Mouse (Mus musculus) limb, embryonic 12.5 days (tissue): ENCODE results near the gene Psap. TPM values are rescaled to one million over a fixed set of nuclear protein-coding genes. Genes with fewer than 3 reads are reported as not detected.
A peak's percentile ranks its signal among the peaks of the same experiment; 100 is the strongest.

ENCODE experiments used
- ATAC-seq: fragments of 200-750 bp; cut with Nextera tagmentation; 2 replicates; pipeline ENCODE4 v1.8.0; 2017; ENCODE audit warnings: low read depth, moderate TSS enrichment; ENCODE audit not compliant: insufficient number of reproducible peaks, insufficient read depth, low FRiP score, low TSS enrichment
- H3K27ac ChIP-seq: fragments of 300-500 bp; sonication (generic); 2 replicates; pipeline ENCODE4 v1.5.1; 2016; ENCODE audit warnings: mild to moderate bottlenecking, moderate library complexity
- H3K27me3 ChIP-seq: fragments of 300-500 bp; sonication (generic); 2 replicates; pipeline ENCODE4 v1.6.1; 2016; ENCODE audit warnings: mild to moderate bottlenecking, moderate library complexity
- H3K36me3 ChIP-seq: fragments of 300-500 bp; sonication (generic); 2 replicates; pipeline ENCODE4 v1.6.1; 2016; ENCODE audit warnings: mild to moderate bottlenecking, moderate library complexity
- H3K4me1 ChIP-seq: fragments of 300-500 bp; sonication (generic); replicated peaks from 2 replicates; pipeline ENCODE4 v1.6.1; 2016
- H3K4me2 ChIP-seq: fragments of 300-500 bp; sonication (generic); 2 replicates; pipeline ENCODE4 v1.6.1; 2016; ENCODE audit warnings: mild to moderate bottlenecking, moderate library complexity
- H3K4me3 ChIP-seq: fragments of 300-500 bp; sonication (generic); replicated peaks from 2 replicates; pipeline ENCODE4 v1.5.1; 2016; ENCODE audit warnings: mild to moderate bottlenecking
- H3K9ac ChIP-seq: fragments of 300-500 bp; sonication (generic); replicated peaks from 2 replicates; pipeline ENCODE4 v1.6.1; 2016; ENCODE audit warnings: mild to moderate bottlenecking, moderate library complexity
- H3K9me3 ChIP-seq: fragments of 300-500 bp; sonication (generic); 2 replicates; pipeline ENCODE4 v1.6.1; 2016; ENCODE audit warnings: mild to moderate bottlenecking, moderate library complexity
- WGBS: fragments of 180-500 bp; shearing (Covaris S2); methylation state at CpG from one replicate; pipeline ENCODE4 v1.1.7; 2016; 5-methylcytosine and 5-hydroxymethylcytosine counted together
- polyA plus RNA-seq: library from polyadenylated mRNA; unstranded; fragments of >200 nt; fragmentation: Nextera tagmentation; extraction: Ambion mirVana; gene quantifications from 2 replicates; pipeline ENCODE4 v1.2.1, GENCODE M21; 2016

Gene Psap
- polyA plus RNA-seq, 1 experiment from 2014 or later: 65.4 TPM

GRCm38 (mm10) chr10:60265252-60265651 lies 12.2 kb upstream of the Psap start:
- H3K9ac ChIP-seq: no peak overlapping the region
- H3K4me3 ChIP-seq: no peak overlapping the region
- H3K4me2 ChIP-seq: no peak overlapping the region
- H3K9me3 ChIP-seq: no peaks in the 10 kb centered on the region
- no peaks in the 10 kb centered on the region for H3K27me3 ChIP-seq
- H3K4me1 ChIP-seq: peaks cover 9% of the 10 kb centered on the region
- ATAC-seq: no peak
- H3K27ac ChIP-seq: no peak overlapping the region
- no peaks in the 10 kb centered on the region for H3K36me3 ChIP-seq
- 81% methylated on average over 10 of the region's 10 CpGs for WGBS

- Histone ChIP-seq H3K9me3 (no peaks in the 10 kb centered on the region), H3K27me3 (no peaks in the 10 kb centered on the region), H3K27ac (no peak overlapping the region), H3K9ac (no peak overlapping the region), H3K4me1 (peaks cover 9% of the 10 kb centered on the region), H3K4me3 (no peak overlapping the region), H3K36me3 (no peaks in the 10 kb centered on the region), H3K4me2 (no peak overlapping the region)
- no peak for ATAC-seq
- 84% methylated on average over 8 of the region's 8 CpGs for WGBS
Measured at GRCm38 (mm10) chr10:60266842-60267401, 10.5 kb upstream of the Psap start.

- ATAC-seq: no peak
- Histone ChIP-seq H3K27ac (no peak overlapping the region), H3K4me1 (peaks cover 6% of the 10 kb centered on the region; the same call in 1 of the 2 replicates), H3K9me3 (no peaks in the 10 kb centered on the region), H3K27me3 (no peaks in the 10 kb centered on the region), H3K4me3 (no peak overlapping the region), H3K4me2 (no peak overlapping the region), H3K9ac (no peak overlapping the region), H3K36me3 (no peaks in the 10 kb centered on the region)
- WGBS: 89% methylated on average over 11 of the region's 11 CpGs
Measured at GRCm38 (mm10) chr10:60268738-60269137, 8.7 kb upstream of the Psap start.

- Histone ChIP-seq H3K9ac (no peak overlapping the region), H3K36me3 (no peaks in the 10 kb centered on the region), H3K27ac (no peak overlapping the region), H3K4me3 (no peak overlapping the region), H3K4me2 (no peak overlapping the region), H3K9me3 (no peaks in the 10 kb centered on the region), H3K4me1 (peaks cover 6% of the 10 kb centered on the region; the same call in 1 of the 2 replicates), H3K27me3 (no peaks in the 10 kb centered on the region)
- WGBS: 76% methylated on average over 13 of the region's 13 CpGs
- ATAC-seq: no peak
Measured at GRCm38 (mm10) chr10:60269141-60270064, 8.0 kb upstream of the Psap start.

GRCm38 (mm10) chr10:60271015-60271414 lies 6.4 kb upstream of the Psap start:
- H3K27me3 ChIP-seq: no peaks in the 10 kb centered on the region
- no peak for ATAC-seq
- peaks cover 6% of the 10 kb centered on the region; the same call in 1 of the 2 replicates for H3K4me1 ChIP-seq
- H3K9ac ChIP-seq: no peak overlapping the region
- H3K27ac ChIP-seq: no peak overlapping the region
- no peak overlapping the region for H3K4me3 ChIP-seq
- H3K9me3 ChIP-seq: no peaks in the 10 kb centered on the region
- no peaks in the 10 kb centered on the region for H3K36me3 ChIP-seq
- no peak overlapping the region for H3K4me2 ChIP-seq
- WGBS: 63% methylated on average over 6 of the region's 6 CpGs

- Histone ChIP-seq H3K4me1 (peaks cover 6% of the 10 kb centered on the region; the same call in 1 of the 2 replicates), H3K4me3 (no peak overlapping the region), H3K9me3 (no peaks in the 10 kb centered on the region), H3K27me3 (no peaks in the 10 kb centered on the region), H3K4me2 (no peak overlapping the region), H3K27ac (no peak overlapping the region), H3K9ac (no peak overlapping the region), H3K36me3 (no peaks in the 10 kb centered on the region)
- ATAC-seq: no peak
- WGBS: 43% methylated on average over 6 of the region's 6 CpGs
Measured at GRCm38 (mm10) chr10:60272241-60272640, 5.2 kb upstream of the Psap start.

- Histone ChIP-seq H3K4me3 (no peak overlapping the region), H3K27ac (no peak overlapping the region), H3K9me3 (no peaks in the 10 kb centered on the region), H3K9ac (no peak overlapping the region), H3K4me2 (no peak overlapping the region), H3K36me3 (no peaks in the 10 kb centered on the region), H3K27me3 (no peaks in the 10 kb centered on the region), H3K4me1 (peaks cover 9% of the 10 kb centered on the region)
- WGBS: 73% methylated on average over 6 of the region's 6 CpGs
- no peak for ATAC-seq
Measured at GRCm38 (mm10) chr10:60273382-60273781, 4.0 kb upstream of the Psap start.

- Histone ChIP-seq H3K9me3 (no peaks in the 10 kb centered on the region), H3K9ac (peak overlapping the region; percentile 86), H3K27me3 (no peaks in the 10 kb centered on the region), H3K4me2 (peak overlapping the region; percentile 92), H3K4me3 (peak overlapping the region; percentile 79), H3K4me1 (peaks cover 29% of the 10 kb centered on the region), H3K36me3 (peaks cover 4% of the 10 kb centered on the region; the same call in 1 of the 2 replicates), H3K27ac (peak overlapping the region; percentile 86)
- WGBS: 11% methylated on average over 13 of the region's 13 CpGs
- no peak; the same call in 1 of the 2 replicates for ATAC-seq
Measured at GRCm38 (mm10) chr10:60278006-60278399, 576 bp downstream of the Psap start.

GRCm38 (mm10) chr10:60278786-60279185 lies 1.4 kb downstream of the Psap start:
- H3K9me3 ChIP-seq: no peaks in the 10 kb centered on the region
- no peak overlapping the region; the same call in 1 of the 2 replicates for H3K9ac ChIP-seq
- peaks cover 4% of the 10 kb centered on the region; the same call in 1 of the 2 replicates for H3K36me3 ChIP-seq
- WGBS: 87% methylated on average over 3 of the region's 3 CpGs
- H3K4me3 ChIP-seq: peak overlapping the region; percentile 79
- H3K4me2 ChIP-seq: peak overlapping the region; percentile 92
- ATAC-seq: no peak
- H3K27ac ChIP-seq: no peak overlapping the region
- H3K27me3 ChIP-seq: no peaks in the 10 kb centered on the region
- H3K4me1 ChIP-seq: peaks cover 33% of the 10 kb centered on the region

GRCm38 (mm10) chr10:60279290-60279940 lies 2.0 kb downstream of the Psap start:
- Histone ChIP-seq H3K9me3 (no peaks in the 10 kb centered on the region), H3K4me2 (peak overlapping the region; percentile 92), H3K27me3 (no peaks in the 10 kb centered on the region), H3K4me3 (0 out of 2 replicates have a peak overlapping the region, but pooled peaks have one; percentile 11), H3K9ac (peak overlapping the region; percentile 31; the same call in 1 of the 2 replicates), H3K4me1 (peaks cover 39% of the 10 kb centered on the region), H3K36me3 (peaks cover 4% of the 10 kb centered on the region; the same call in 1 of the 2 replicates), H3K27ac (no peak overlapping the region)
- WGBS: 74% methylated on average over 8 of the region's 8 CpGs
- ATAC-seq: no peak

GRCm38 (mm10) chr10:60279941-60280301 lies 2.5 kb downstream of the Psap start:
- ATAC-seq: no peak
- WGBS: 91% methylated on average over 9 of the region's 9 CpGs
- peaks cover 44% of the 10 kb centered on the region for H3K4me1 ChIP-seq

More at GRCm38 (mm10) chr10:60279941-60280301, 2.5 kb downstream of the Psap start:
- no peak overlapping the region for H3K9ac ChIP-seq
- H3K4me2 ChIP-seq: peak overlapping the region; percentile 2; the same call in 1 of the 2 replicates
- H3K36me3 ChIP-seq: peaks cover 4% of the 10 kb centered on the region; the same call in 1 of the 2 replicates
- no peak overlapping the region for H3K27ac ChIP-seq
- no peaks in the 10 kb centered on the region for H3K27me3 ChIP-seq
- no peaks in the 10 kb centered on the region for H3K9me3 ChIP-seq
- no peak overlapping the region for H3K4me3 ChIP-seq
